Mouse (Mus musculus): ENCODE results near the gene Olfr12.

Gene Olfr12

DNA sequence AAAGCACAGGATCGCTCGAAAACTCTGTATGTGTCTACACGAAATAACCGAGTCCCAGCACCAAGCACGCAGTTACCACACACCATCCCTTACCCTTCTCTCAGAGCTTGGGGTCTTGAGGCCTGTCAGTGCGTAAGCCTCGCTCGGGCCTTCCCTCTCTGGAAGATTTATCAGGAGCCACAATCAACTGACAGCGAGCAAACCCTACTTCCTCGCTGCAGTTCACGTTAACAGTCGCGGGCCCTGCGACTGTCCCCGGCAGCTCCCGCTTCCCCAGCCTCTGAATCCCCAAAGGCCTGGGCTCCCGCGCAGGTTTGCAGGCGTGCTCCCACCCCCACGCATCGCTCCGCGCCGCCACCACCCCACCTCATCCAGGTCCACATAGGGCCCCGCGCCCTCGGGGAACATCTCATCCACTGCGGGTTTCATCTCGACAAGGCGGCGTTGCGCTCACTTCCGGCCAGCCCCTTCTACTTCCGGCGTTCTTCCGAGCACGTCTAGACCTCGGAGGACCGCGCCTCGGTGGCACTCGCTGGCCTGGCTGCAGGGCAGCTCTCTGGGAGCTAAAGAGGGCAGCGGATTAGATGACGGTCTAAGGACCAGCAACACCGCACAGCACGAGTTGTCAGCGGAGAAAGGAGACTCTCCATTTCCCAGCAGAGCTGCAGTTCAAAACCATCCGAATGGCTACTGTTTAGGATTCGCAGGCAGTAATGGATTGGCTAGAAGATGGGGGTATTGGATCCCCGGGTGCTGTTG is 24.1 kb downstream of the Olfr12 start, which contains the start of gene Cops9:
TSS of gene Cops9 (minus strand) at position 472 of the 759 bp plus-strand sequence.
- peak; percentile 91 to 93 for DNase-seq

DNA sequence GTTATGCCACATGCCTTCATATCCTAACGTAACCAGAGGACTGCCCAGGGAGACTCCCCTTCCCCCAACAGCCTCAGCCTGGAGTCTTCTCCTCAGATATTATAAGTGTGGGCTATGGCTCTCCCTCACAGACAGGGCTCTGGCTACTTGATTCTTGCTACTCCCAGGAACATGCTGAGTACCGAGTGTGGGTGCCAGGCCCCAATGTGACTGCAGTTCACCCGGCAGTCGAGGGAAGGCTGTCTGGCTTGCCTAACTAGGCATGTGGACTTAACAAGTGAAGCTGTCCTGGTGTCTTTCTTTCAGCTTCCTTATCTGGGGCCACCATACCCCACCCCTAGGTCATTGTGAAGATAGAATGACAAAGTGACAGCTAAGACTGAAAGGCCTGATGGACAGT is 26.1 kb downstream of the Olfr12 start:
- DNase-seq = no peak

DNA sequence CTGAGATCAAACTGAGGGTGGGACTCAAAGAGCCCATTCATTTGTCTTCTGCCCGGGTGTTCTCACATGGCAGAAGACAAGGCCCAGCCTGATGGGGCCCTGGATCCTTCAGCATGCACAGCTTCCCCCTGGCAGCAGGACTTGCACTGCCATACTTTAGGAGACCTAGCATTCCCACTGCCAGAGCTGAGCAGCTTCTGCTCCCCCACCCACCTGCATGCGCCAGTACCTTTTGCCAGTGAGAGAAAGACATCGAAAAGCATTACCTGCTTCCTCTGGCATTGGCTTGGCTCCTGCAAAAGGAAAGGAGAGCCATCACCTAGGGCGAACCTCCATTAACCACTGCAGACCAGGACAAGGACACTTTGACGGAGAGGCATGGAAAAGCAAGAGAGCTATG is 27.3 kb downstream of the Olfr12 start:
- DNase-seq = no peak

DNA sequence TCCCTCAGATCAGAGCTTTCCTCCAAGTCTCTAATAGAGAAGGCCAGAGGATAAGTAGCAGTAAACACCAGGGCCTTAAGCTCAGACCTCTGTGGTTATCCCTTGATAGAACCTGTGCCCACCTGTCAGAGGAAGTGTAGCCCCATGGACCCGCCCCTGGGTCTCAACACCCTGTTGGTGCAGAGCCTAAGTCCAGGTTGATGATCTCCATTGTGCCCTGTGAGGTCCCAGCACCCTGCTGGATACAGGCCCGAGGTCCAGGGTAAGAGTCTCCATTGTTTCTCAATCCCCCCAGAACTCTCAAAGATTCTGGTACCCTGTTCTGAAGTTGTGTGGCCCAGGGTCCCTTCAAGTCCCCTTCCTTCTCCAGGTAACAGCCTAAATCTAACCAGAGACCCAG is 28.5 kb downstream of the Olfr12 start:
- no peak for DNase-seq

DNA sequence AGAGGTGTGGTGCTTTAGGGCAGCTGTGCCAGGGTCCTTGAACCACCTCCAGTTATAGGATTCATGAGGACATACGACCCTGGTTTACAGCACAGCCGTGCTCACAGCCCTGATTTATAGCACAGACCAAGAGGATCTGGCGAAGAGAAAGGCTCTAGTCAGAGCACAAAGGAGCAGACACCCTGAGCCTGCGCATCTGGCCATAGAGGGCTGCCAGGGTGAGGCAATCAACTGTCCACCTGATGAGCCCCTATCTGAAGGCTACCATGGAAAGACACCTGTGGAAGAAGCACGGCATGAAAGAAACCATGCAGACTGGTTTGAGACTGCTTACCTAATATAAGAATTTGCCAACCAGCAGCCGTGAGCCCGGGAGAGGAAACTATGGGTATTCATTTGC is 29.0 kb downstream of the Olfr12 start:
- DNase-seq = no peak

GRCm38 (mm10) chr1:92647026-92647425 is 29.4 kb downstream of the Olfr12 start:
- DNase-seq = no peak

GRCm38 (mm10) chr1:92647752-92648151 is 30.2 kb downstream of the Olfr12 start:
- DNase-seq = peak; percentile 78 to 81

- no peak for DNase-seq
These were observed 30.6 kb downstream of the Olfr12 start for GRCm38 (mm10) chr1:92648197-92648596.

DNA sequence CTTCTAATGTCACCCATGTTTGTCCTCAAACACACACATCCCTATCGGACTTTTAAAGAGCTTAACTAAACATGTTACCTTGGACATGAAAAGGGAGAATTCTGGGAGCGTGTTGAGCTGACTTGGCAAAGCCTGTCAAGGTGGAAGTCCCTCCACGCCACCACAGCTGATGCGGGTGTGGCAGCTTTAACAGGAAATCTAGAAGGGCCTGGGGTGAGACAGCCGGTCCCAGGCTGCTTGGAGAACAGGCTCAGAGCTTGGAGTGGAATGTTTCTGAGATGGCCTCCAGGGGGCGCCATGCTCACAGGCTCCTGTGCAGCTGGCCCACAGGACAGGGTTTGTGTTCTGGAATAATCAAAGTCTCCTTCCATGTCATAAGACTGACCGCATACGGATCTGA is 31.1 kb downstream of the Olfr12 start, which contains the start of gene Otos:
TSS of gene Otos (minus strand) at position 169 of the 400 bp plus-strand sequence.
- peak; percentile 79 to 81 for DNase-seq

- DNase-seq = no peak
These were observed 33.9 kb downstream of the Olfr12 start for GRCm38 (mm10) chr1:92651467-92651866.

DNA sequence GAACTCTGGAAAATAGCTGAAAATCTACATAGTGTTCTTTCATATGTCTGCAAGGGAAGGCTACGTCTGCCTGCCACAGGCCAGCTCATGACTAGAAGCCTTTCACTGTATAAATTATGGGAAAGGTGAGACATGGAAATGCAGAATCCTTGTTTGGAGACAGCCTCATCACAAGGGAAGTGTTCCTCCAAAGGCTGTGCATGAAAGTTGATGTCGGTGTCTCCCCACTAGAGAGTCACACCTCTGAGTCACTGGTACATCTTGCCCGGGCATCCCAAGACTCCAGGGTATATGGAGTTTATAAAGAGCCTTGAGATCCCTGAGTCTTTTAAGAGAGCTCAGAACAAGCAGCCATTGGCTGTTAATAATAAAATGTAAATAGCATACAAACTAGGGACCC is 35.6 kb downstream of the Olfr12 start:
- no peak for DNase-seq

GRCm38 (mm10) chr1:92654676-92655075 is 37.1 kb downstream of the Olfr12 start:
- DNase-seq = no peak

GRCm38 (mm10) chr1:92657025-92657820 is 39.6 kb downstream of the Olfr12 start:
- DNase-seq = no peak

DNA sequence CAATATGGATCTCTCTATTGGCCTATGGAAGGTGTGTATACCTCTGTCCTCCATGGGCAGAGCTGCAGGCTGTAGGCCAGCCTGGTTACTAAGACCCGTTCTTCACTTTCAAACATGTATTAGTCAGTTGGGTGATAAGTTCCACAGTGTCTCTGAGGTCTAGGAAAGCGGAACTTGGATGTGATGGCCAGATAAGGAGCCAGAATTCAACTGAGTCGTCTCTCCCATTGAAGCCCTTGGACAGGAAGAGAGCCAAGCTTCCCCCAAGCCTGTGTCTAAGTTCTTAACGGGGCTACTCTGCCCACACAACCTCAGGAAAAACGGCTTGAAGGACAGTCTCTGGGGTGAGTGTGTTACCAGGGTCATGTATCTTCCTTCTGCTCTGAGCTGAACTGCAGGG is 41.8 kb downstream of the Olfr12 start:
- no peak for DNase-seq

- peak; percentile 49 to 57 for DNase-seq
These were observed 49.5 kb downstream of the Olfr12 start for GRCm38 (mm10) chr1:92667106-92667505.

GRCm38 (mm10) chr1:92669430-92669829 is 51.8 kb downstream of the Olfr12 start:
- no peak for DNase-seq

- DNase-seq = no peak
These were observed 53.7 kb downstream of the Olfr12 start for GRCm38 (mm10) chr1:92671326-92671725.

Data from cerebellum, postnatal 36 days (tissue).